Mouse (Mus musculus): Measurements from ENCODE around the gene Aqp5.
A peak's percentile ranks its signal among the peaks of the same experiment; 100 is the strongest.

The Aqp5 gene

GRCm38 (mm10) chr15:99596056-99596687, 5.6 kb downstream of the Aqp5 start:
- DNase-seq (ENCODE audit: low spot score in 2 of 2) = peak; percentile 81

DNA sequence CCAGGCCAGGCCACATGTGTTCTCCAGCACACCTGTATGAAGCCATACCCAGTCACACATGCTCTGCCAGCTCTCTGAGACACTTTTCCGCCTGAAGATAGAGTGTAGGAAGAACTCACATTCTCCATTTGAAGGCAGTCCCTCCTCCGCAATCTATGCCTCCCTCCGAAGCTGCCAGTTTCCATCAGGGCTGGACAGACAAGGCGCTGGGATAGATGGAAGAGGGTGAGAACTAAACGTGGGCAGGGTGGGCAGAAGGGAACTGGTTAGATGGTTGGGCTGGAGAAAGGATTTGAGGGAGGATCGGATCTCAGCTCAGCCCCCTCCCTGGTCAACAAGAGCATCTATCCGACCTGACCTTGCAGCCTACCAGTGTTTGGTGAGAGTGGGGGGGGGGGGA, 6.3 kb downstream of the Aqp5 start:
- no peak for DNase-seq (ENCODE audit: low spot score in 2 of 2)

DNA sequence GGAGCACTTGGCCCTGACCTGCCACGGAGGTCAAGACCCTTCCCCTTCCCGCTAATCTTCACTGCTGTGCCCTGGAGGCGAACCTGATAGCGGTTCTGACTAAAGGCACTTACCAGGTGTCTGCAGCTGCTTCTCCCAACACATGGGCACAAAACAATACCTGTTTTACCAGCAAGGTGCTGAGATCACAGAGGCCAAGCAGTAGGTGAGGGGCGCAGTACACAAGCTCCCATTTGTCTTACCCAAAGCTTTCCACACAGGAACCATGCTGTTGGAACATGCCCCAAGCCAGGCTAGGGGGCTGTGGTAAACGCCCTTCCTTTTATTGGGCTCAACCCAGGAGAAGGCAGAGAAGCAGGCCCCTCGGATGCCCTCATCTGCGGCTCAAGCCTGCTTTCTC, 7.0 kb downstream of the Aqp5 start:
- no peak for DNase-seq (ENCODE audit: low spot score in 2 of 2)

DNA sequence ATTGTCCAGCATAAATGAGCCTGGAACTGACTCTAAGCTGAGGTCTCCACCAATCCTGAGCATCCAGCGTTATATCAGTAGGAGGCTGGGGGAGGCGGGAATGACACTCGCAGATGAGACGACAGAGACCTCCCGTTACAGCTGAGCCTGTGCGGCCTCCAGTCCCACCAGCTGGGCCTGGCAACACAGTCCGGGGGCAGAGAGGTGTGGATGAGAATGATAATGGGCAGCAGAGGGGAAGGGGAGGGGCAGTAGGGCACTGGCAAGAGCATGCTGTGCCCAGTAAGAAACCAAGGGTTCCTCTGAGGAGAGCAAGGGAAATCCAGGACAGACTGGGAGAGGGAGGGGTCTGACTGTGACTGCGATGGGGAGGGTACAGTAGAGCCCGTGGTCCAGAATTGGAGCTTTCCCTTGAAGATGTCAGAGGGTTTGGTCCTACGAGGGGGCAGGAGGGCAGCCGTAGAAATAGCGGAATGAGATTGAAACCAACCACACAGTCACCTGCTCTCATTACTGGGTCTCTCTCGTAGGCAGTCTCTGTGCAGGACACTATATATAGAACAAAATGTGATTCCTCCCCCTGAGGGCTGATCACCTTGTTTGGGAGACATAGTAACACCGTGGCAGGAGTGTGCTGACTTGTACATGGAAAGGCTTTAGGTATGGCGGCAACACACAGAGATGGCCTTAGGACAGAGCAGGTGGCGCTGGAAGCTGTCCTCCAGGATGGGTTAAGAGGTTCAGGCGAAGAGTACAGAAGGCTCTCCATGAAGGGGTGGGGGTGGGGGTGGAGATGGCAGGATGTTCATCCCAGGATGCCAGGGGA, 8.9 kb downstream of the Aqp5 start:
- no peak for DNase-seq (ENCODE audit: low spot score in 2 of 2)

- no peak for DNase-seq (ENCODE audit: low spot score in 2 of 2)
These were observed 10.6 kb downstream of the Aqp5 start, which contains the start of gene Aqp6 for GRCm38 (mm10) chr15:99600986-99601822. Gene Aqp6, plus strand, starts transcription at chr15:99601400.

- DNase-seq (ENCODE audit: low spot score in 2 of 2) = no peak
These were observed 11.2 kb downstream of the Aqp5 start for GRCm38 (mm10) chr15:99601823-99602120.

DNA sequence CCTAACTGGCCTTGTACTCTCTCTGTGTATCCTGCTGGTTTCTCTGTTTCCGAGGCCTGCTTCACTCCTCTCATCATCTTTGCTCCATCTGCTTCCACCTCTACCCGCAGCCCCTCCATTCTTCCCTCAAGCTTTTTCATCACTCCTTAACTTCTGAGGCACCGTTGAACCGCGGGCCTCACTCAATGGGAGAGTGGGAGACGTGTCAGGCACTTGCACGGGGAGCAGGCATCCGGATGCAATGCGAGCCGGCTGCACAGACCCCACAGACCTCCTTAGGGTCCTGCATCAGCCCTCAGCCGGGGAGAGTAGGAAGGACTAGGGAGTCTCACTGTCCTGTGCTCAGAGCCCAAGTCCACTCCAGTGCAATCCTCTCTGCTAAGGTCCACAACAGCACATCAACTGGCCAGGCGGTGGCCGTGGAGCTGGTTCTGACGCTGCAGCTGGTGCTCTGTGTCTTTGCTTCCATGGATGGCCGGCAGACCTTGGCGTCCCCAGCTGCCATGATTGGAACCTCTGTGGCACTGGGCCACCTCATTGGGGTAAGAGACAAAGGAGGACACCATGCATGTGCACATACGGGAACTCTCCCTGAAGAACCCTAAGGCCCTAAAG, 11.7 kb downstream of the Aqp5 start:
- no peak for DNase-seq (ENCODE audit: low spot score in 2 of 2)

GRCm38 (mm10) chr15:99603216-99603615, 12.6 kb downstream of the Aqp5 start:
- no peak for DNase-seq (ENCODE audit: low spot score in 2 of 2)

DNA sequence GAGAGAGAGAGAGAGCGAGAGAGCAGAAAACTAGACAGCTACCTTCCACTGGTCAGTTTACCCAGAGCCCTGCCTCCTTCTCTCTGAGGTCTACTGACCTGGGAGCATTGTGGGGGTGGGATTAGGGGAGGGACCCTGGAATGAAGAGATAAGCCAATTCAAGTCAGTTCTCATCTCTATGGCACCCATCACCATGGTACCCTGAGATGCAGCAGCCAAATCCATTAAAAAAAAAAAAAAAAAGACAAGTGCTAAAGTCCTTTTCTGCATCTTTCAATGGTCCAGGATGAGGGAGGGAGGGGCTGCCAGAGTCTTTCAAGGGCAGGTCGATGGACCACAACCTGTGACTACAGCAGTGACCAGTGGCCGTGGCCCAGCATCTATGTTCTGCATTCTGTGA, 15.0 kb downstream of the Aqp5 start:
- no peak for DNase-seq (ENCODE audit: low spot score in 2 of 2)

GRCm38 (mm10) chr15:99606515-99606914, 15.9 kb downstream of the Aqp5 start:
- DNase-seq (ENCODE audit: low spot score in 2 of 2) = no peak

- no peak for DNase-seq (ENCODE audit: low spot score in 2 of 2)
These were observed 17.0 kb downstream of the Aqp5 start for GRCm38 (mm10) chr15:99607388-99608113.

GRCm38 (mm10) chr15:99608382-99609125, 18.0 kb downstream of the Aqp5 start:
- DNase-seq (ENCODE audit: low spot score in 2 of 2) = no peak

GRCm38 (mm10) chr15:99611563-99611962, 21.0 kb downstream of the Aqp5 start:
- DNase-seq (ENCODE audit: low spot score in 2 of 2) = no peak

- DNase-seq (ENCODE audit: low spot score in 2 of 2) = no peak
These were observed 23.7 kb downstream of the Aqp5 start for GRCm38 (mm10) chr15:99614273-99614672.

GRCm38 (mm10) chr15:99614753-99615152, 24.2 kb downstream of the Aqp5 start:
- DNase-seq (ENCODE audit: low spot score in 2 of 2) = no peak

GRCm38 (mm10) chr15:99615246-99615645, 24.7 kb downstream of the Aqp5 start:
- no peak for DNase-seq (ENCODE audit: low spot score in 2 of 2)

DNA sequence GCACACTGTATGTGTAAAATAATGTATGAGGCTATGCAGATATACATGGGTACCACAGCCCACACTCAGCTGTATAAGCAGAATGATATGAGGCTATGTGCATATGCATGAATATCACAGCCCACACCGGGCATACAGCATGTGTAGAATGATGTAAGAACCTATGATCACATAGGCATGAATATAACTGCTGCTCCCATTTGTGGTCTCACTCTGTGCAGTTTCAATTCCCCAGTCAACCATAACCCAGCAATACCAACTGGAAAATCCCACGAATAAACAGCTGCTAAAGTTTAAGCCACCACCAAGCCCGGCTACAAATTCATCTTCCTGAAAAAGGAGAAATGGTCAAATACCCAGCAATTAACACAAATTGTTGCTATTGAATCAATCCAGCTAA, 28.0 kb downstream of the Aqp5 start:
- DNase-seq (ENCODE audit: low spot score in 2 of 2) = no peak

GRCm38 (mm10) chr15:99619821-99620220, 29.2 kb downstream of the Aqp5 start:
- no peak for DNase-seq (ENCODE audit: low spot score in 2 of 2)

DNA sequence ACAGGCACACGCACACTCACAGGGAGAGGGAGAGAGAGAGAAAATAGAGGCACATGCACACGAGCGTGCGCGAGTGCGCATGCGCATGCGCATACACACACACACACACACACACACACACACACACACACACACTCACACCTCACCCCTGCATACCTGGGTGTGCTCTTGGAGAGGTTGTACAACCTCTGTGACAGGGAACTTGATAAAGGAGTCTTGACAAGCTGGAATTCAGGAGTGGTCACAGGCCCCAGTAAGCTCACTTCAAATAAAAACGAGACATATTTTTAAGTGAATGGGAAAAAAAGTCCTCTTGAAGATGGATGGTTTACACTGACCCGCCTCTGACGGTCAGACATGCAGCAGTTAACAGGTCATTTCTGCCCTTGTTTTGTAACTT, 31.5 kb downstream of the Aqp5 start:
- DNase-seq (ENCODE audit: low spot score in 2 of 2) = no peak

- DNase-seq (ENCODE audit: low spot score in 2 of 2) = no peak
These were observed 41.0 kb downstream of the Aqp5 start for GRCm38 (mm10) chr15:99631618-99632017.

DNA sequence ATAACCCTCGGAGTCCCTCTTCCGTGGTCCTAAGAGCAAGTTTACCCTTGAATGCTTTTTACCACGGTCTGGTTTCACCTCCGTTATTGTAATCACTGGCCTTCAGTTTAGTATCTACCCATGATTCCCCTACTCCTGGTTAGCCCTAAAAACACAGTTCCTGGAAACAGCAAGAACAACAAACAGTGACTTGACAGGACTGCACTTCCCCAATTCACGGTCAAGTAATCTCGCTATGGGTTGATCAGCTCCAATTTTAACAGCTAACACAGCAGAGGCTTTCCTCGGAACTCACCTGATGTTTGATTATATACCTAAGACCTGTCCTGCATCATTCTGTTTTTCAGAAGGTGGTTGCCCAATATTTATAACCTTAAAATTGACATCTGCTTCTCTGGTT, 44.1 kb downstream of the Aqp5 start:
- DNase-seq (ENCODE audit: low spot score in 2 of 2) = no peak
